In genomic region chr10:99166392-99166791, GRCm38 (mm10) we compare ENCODE assay signal across 17 mouse cellular contexts. TPM values are rescaled to one million over a fixed set of nuclear protein-coding genes. Genes with fewer than 3 reads are reported as not detected.
DNase-seq lines count a peak whose midpoint lies in the region; ATAC-seq and TF ChIP-seq lines count a peak whose summit lies in the region.
"Had no signal": no experiment of that assay in that cellular context is flagged by ENCODE, and none has a peak within 500 bp of the region (broad histone marks: within the 10 kb centered on the region; RNA-seq: fewer than 3 reads in every experiment).

No protein-coding gene starts in this region.

- intact Hi-C loops in heart, adult 2 months (cut with DNase I): loop anchor here (1.0 to 5.0 kb wide), 4 partner anchors 166 to 449 kb away; no protein-coding TSS in a partner anchor

- no peak overlapping the region for H3K4me3 ChIP-seq in heart, adult 2 months
- no peak overlapping the region for H3K4me3 ChIP-seq in heart, embryonic 12.5 days
- H3K4me3 ChIP-seq in lung, embryonic 16.5 days (ENCODE audit: low read length): no peak overlapping the region

- H3K4me2 ChIP-seq in heart, embryonic 12.5 days: no peak overlapping the region
- no peak overlapping the region for H3K4me2 ChIP-seq in lung, embryonic 16.5 days (ENCODE audit: low read depth, low read length)

- DNase-seq in heart, adult 2 months: peak in 1 of 2 experiments; percentile 14
- no peak for DNase-seq in lung, postnatal 14 days
- peak; percentile 21 for DNase-seq in induced T-regulatory cell, adult 2 months (ENCODE audit: low read depth)
- peak; percentile 48 for DNase-seq in lung, postnatal 36 days
- DNase-seq in gastrocnemius, postnatal 10 days: no peak
- DNase-seq in urinary bladder, postnatal 25 days (ENCODE audit: low spot score): no peak
- DNase-seq: adrenal gland, postnatal 25 days; cerebellum, adult 9-11 months; right cerebral cortex, postnatal 14 days had no signal

- no peak overlapping the region for H3K27ac ChIP-seq in heart, adult 2 months
- H3K27ac ChIP-seq in heart, embryonic 12.5 days (ENCODE audit: poor library complexity, severe bottlenecking): no peak overlapping the region
- H3K27ac ChIP-seq in lung, embryonic 16.5 days (ENCODE audit: low read length): no peak overlapping the region

- H3K4me1 ChIP-seq in heart, adult 2 months (ENCODE audit: control insufficient read depth, insufficient read depth, low read length): peaks cover 18% of the 10 kb centered on the region
- H3K4me1 ChIP-seq in heart, embryonic 12.5 days (replicated peaks): peaks cover 35% of the 10 kb centered on the region
- H3K4me1 ChIP-seq in lung, embryonic 16.5 days (replicated peaks; ENCODE audit: control insufficient read depth, insufficient read depth, low read length): peaks cover 19% of the 10 kb centered on the region

- TF ChIP-seq POLR2A in heart, adult 2 months (IDR thresholded peaks at IDR 0.05; ENCODE audit: insufficient read depth, low read depth, low read length): no peak

- no peaks in the 10 kb centered on the region for H3K27me3 ChIP-seq in heart, adult 2 months (ENCODE audit: control insufficient read depth, insufficient read depth, low read length)
- no peaks in the 10 kb centered on the region for H3K27me3 ChIP-seq in heart, embryonic 12.5 days (replicated peaks)
- no peaks in the 10 kb centered on the region for H3K27me3 ChIP-seq in lung, embryonic 16.5 days (ENCODE audit: control insufficient read depth, insufficient read depth, low read depth, low read length)

- WGBS in heart, adult 2 months: 44% methylated on average over 3 of the region's 3 CpGs
- WGBS in heart, embryonic 12.5 days: 74% methylated on average over 3 of the region's 3 CpGs
- 45% methylated on average over 3 of the region's 3 CpGs for WGBS in lung, embryonic 16.5 days

- no peak for TF ChIP-seq EP300 in heart, adult 2 months (IDR thresholded peaks at IDR 0.05; ENCODE audit: insufficient read depth, low read depth, low read length)

- H3K9me3 ChIP-seq in heart, embryonic 12.5 days (replicated peaks): no peaks in the 10 kb centered on the region
- H3K9me3 ChIP-seq in lung, embryonic 16.5 days (ENCODE audit: control insufficient read depth, low read length): no peaks in the 10 kb centered on the region

- TF ChIP-seq CTCF in heart, adult 2 months (IDR thresholded peaks at IDR 0.05): peak; percentile 42

- no peaks in the 10 kb centered on the region for H3K79me2 ChIP-seq in heart, adult 2 months (replicated peaks; ENCODE audit: control insufficient read depth, insufficient read depth, low read length)

- H3K9ac ChIP-seq in heart, adult 2 months (ENCODE audit: low read depth, low read length): no peak overlapping the region
- H3K9ac ChIP-seq in heart, embryonic 12.5 days: no peak overlapping the region
- H3K9ac ChIP-seq in lung, embryonic 16.5 days (ENCODE audit: low read length): no peak overlapping the region

- H3K36me3 ChIP-seq in heart, adult 2 months (ENCODE audit: control insufficient read depth, insufficient read depth, low read length): peaks cover 9% of the 10 kb centered on the region
- H3K36me3 ChIP-seq in heart, embryonic 12.5 days: no peaks in the 10 kb centered on the region
- no peaks in the 10 kb centered on the region for H3K36me3 ChIP-seq in lung, embryonic 16.5 days (ENCODE audit: control insufficient read depth, insufficient read depth, low read length)

- no peak for ATAC-seq in heart, embryonic 12.5 days (ENCODE audit: insufficient number of reproducible peaks, low FRiP score)
- peak; percentile 55 for ATAC-seq in lung, embryonic 16.5 days (ENCODE audit: low read depth)
- ATAC-seq: inflammation-experienced regulatory T-cells, adult 6 months had no signal

RNA-seq across cellular contexts. Expression of gene Phxr2, which starts 40.3 kb away (rescaled TPM):
- not detected for total RNA-seq in heart, adult 2 months (2021)
- polyA plus RNA-seq in heart, adult 2 months (2012; rRNA removed): not detected in 2 replicates
- not detected in 2 replicates for polyA plus RNA-seq in heart, embryonic 12.5 days (2016; fragmentation: Nextera tagmentation; extraction: Ambion mirVana)
- polyA plus RNA-seq in lung, embryonic 16.5 days (2015; fragmentation: Nextera tagmentation; extraction: Ambion mirVana): not detected in 2 replicates
- not detected for total RNA-seq in gastrocnemius, postnatal 10 days (2021)
- total RNA-seq: adrenal gland, postnatal 25 days; heart, adult 18-20 months; left cerebral cortex, postnatal 25 days; megakaryocyte progenitor cell, adult 5-6 weeks had no signal
- polyA plus RNA-seq: inflammation-experienced regulatory T-cells, adult 6 months; neural tube, embryonic 11.5 days; testis, adult 2 months had no signal

RNA-seq across cellular contexts. Expression of gene Galnt4, which starts 58.4 kb away (rescaled TPM):
- 1 to 10 TPM; 2.3 to 2.6 TPM for total RNA-seq in heart, adult 2 months (2021)
- 0.88 and 1.2 TPM in 2 replicates for polyA plus RNA-seq in heart, adult 2 months (2012; rRNA removed)
- polyA plus RNA-seq in heart, embryonic 12.5 days (2016; fragmentation: Nextera tagmentation; extraction: Ambion mirVana): 8.4 and 8.6 TPM in 2 replicates
- polyA plus RNA-seq in lung, embryonic 16.5 days (2015; fragmentation: Nextera tagmentation; extraction: Ambion mirVana): 15.1 and 17.1 TPM in 2 replicates
- total RNA-seq in gastrocnemius, postnatal 10 days (2021): 1 to 10 TPM; 5.0 to 6.0 TPM

RNA-seq across cellular contexts. Expression of gene Poc1b, which starts 59.6 kb away (rescaled TPM):
- total RNA-seq in heart, adult 2 months (2021): 1 to 10 TPM; 4.1 to 6.7 TPM
- 3.6 and 5.8 TPM in 2 replicates for polyA plus RNA-seq in heart, adult 2 months (2012; rRNA removed)
- 11.2 and 12.0 TPM in 2 replicates for polyA plus RNA-seq in heart, embryonic 12.5 days (2016; fragmentation: Nextera tagmentation; extraction: Ambion mirVana)
- 17.3 and 22.7 TPM in 2 replicates for polyA plus RNA-seq in lung, embryonic 16.5 days (2015; fragmentation: Nextera tagmentation; extraction: Ambion mirVana)
- total RNA-seq in gastrocnemius, postnatal 10 days (2021): 1 to 10 TPM; 5.7 to 8.8 TPM

Comparison
In these comparisons a context has a peak if more than half of its experiments do, and no peak if none do; other contexts are left out.
1. DNase-seq: peak in induced T-regulatory cell, adult 2 months (single experiment) and lung, postnatal 36 days (single experiment); none in lung, postnatal 14 days (single experiment), gastrocnemius, postnatal 10 days (single experiment) and urinary bladder, postnatal 25 days (single experiment).